Mouse (Mus musculus) limb, embryonic 10.5 days (tissue): ENCODE results near the gene Farp1. TPM values are rescaled to one million over a fixed set of nuclear protein-coding genes. Genes with fewer than 3 reads are reported as not detected.

Experiments used
- DNase-seq: peaks from one replicate; pipeline ENCODE4 v3.0.0-alpha.2; 2017; ENCODE audit warnings: low spot score
- H3K27ac ChIP-seq: fragments of 300-500 bp; sonication (generic); 2 replicates; pipeline ENCODE4 v1.5.1; 2016; ENCODE audit warnings: mild to moderate bottlenecking
- H3K27me3 ChIP-seq: fragments of 300-500 bp; sonication (generic); 2 replicates; pipeline ENCODE4 v1.6.1; 2016; ENCODE audit warnings: low read depth, mild to moderate bottlenecking; ENCODE audit not compliant: poor library complexity, severe bottlenecking
- H3K36me3 ChIP-seq: fragments of 300-500 bp; sonication (generic); 2 replicates; pipeline ENCODE4 v1.6.1; 2016; ENCODE audit warnings: mild to moderate bottlenecking, moderate library complexity
- H3K4me1 ChIP-seq: fragments of 300-500 bp; sonication (generic); 2 replicates; pipeline ENCODE4 v1.6.1; 2016
- H3K4me3 ChIP-seq: fragments of 300-500 bp; sonication (generic); 2 replicates; pipeline ENCODE4 v1.5.1; 2016; ENCODE audit warnings: mild to moderate bottlenecking, moderate library complexity
- H3K9me3 ChIP-seq: fragments of 300-500 bp; sonication (generic); replicated peaks from 2 replicates; pipeline ENCODE4 v1.6.1; 2016; ENCODE audit warnings: mild to moderate bottlenecking
- WGBS: fragments of 180-500 bp; shearing (Covaris S2); methylation state at CpG from one replicate; pipeline ENCODE4 v1.1.7; 2016; 5-methylcytosine and 5-hydroxymethylcytosine counted together
- polyA plus RNA-seq: library from polyadenylated mRNA; unstranded; fragments of >200 nt; fragmentation: Nextera tagmentation; extraction: Ambion mirVana; gene quantifications from 2 replicates; pipeline ENCODE4 v1.2.1, GENCODE M21; 2016

The Farp1 gene
- polyA plus RNA-seq, 1 experiment from 2014 or later: 53.2 TPM

DNA sequence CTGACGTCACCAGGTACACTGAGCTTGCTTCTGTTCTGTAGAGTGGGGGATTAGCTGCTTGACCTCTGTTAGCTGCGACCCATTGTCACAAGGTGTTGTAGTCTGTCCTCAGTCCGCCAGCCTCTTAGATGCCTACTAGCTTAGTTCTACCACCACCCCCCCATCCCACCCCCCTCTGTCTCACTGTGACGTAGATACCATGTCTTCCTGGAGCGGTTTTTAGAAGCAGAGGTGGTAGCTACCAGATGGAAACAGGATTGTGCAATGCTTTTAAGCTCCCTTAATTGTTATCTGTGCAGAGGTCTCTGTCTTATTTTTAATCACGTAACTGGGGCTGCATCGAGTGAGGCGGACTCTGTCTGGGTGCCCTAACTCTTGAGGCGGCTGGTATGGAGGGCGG is 219.9 kb downstream of the Farp1 start:
- Histone ChIP-seq H3K27ac (no peak overlapping the region), H3K4me1 (peaks cover 6% of the 10 kb centered on the region), H3K9me3 (no peaks in the 10 kb centered on the region), H3K4me3 (no peak overlapping the region), H3K27me3 (no peaks in the 10 kb centered on the region), H3K36me3 (peaks cover 87% of the 10 kb centered on the region)
- no peak for DNase-seq
- WGBS: 94% methylated on average over 10 of the region's 10 CpGs

DNA sequence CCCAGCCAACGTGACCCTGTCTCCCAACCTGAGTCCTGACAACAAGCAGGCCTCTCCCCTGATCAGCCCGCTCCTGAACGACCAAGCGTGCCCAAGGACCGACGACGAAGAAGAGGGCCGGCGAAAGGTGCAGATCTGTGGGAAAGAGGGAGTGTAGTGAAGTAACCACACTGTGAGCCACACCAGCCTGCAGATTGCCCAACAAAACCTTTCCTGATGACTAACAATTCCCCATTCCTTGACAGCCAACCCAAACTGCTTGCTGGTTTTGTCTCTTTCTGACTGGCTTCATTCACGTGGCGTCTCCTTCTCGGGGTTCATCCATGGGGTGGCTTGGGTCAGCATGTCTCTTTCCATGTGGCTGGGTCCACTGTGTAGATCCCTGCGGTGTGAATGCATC is 220.5 kb downstream of the Farp1 start:
- WGBS: 88% methylated on average over 13 of the region's 13 CpGs
- Histone ChIP-seq H3K27me3 (no peaks in the 10 kb centered on the region), H3K9me3 (no peaks in the 10 kb centered on the region), H3K4me3 (no peak overlapping the region), H3K4me1 (peaks cover 6% of the 10 kb centered on the region), H3K27ac (no peak overlapping the region), H3K36me3 (peaks cover 86% of the 10 kb centered on the region)
- DNase-seq: no peak

DNA sequence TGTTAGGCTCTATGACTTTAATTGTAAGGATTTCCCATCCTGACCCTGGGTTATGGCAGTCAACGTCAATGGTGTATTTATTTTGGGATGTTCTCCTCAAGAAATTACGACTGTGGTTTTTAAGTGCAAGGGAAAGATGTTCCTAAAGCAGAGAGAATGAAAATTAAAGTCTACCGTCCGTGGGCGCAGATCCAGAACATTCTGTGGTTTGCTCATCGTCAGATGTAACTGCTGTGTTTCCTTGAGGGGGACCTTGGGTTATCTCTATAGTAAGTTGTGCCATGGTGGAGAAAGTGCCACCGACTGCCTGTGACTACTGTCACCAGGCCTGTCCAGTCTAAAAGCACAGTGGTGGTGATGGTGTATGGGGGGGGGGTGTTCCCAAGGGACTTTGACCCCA is 221.9 kb downstream of the Farp1 start:
- Histone ChIP-seq H3K4me3 (no peak overlapping the region), H3K36me3 (peaks cover 90% of the 10 kb centered on the region), H3K27me3 (no peaks in the 10 kb centered on the region), H3K9me3 (no peaks in the 10 kb centered on the region), H3K4me1 (peaks cover 6% of the 10 kb centered on the region), H3K27ac (no peak overlapping the region)
- no peak for DNase-seq
- WGBS: 97% methylated on average over 7 of the region's 7 CpGs

DNA sequence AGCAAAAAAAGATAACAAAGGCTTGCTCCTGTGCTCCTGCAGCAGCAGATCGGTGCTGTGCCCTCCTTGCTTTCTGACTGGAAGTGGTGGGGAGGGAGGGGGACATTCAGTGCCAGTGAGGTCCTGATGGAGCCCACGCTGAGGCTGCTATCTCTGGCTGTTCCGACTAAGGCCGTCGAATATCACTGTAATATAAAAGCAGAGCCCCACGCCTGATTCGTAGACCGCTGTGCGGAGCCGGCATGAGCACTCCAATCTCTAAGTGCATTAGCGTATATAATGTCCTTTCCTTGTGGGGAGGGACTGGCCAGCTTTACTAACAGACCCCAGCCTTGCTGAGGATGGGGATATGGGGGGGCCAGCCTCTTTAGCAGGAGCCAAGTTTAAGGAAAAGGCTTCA is 224.3 kb downstream of the Farp1 start:
- no peak overlapping the region for H3K4me3 ChIP-seq
- H3K9me3 ChIP-seq: no peaks in the 10 kb centered on the region
- no peak overlapping the region for H3K27ac ChIP-seq
- H3K36me3 ChIP-seq: peaks cover 94% of the 10 kb centered on the region
- H3K4me1 ChIP-seq: no peaks in the 10 kb centered on the region
- WGBS: 90% methylated on average over 11 of the region's 11 CpGs
- no peaks in the 10 kb centered on the region for H3K27me3 ChIP-seq
- DNase-seq: no peak

DNA sequence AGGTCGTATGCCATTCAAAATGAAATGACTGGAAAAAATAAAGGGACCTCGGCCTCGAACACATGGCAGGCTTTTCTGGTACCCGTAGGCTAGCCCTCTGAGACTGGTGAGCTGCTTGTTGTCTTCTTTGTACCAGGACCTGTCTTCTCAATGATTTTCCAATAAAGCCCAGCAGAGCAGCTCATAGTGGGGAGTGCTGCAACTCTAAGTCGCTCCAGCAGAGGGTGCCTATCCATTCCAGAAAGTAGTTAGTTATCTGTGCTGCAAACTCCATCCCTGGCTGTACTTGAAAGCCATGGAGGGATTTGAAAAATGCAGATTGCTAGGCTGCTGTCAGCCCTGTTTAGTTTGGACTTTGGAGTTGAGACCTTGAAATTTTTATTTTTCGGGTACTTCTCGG is 224.8 kb downstream of the Farp1 start:
- Histone ChIP-seq H3K4me1 (no peaks in the 10 kb centered on the region), H3K4me3 (no peak overlapping the region), H3K36me3 (peaks cover 94% of the 10 kb centered on the region), H3K9me3 (no peaks in the 10 kb centered on the region), H3K27ac (no peak overlapping the region), H3K27me3 (no peaks in the 10 kb centered on the region)
- peak; percentile 47 for DNase-seq
- 67% methylated on average over 7 of the region's 7 CpGs for WGBS

DNA sequence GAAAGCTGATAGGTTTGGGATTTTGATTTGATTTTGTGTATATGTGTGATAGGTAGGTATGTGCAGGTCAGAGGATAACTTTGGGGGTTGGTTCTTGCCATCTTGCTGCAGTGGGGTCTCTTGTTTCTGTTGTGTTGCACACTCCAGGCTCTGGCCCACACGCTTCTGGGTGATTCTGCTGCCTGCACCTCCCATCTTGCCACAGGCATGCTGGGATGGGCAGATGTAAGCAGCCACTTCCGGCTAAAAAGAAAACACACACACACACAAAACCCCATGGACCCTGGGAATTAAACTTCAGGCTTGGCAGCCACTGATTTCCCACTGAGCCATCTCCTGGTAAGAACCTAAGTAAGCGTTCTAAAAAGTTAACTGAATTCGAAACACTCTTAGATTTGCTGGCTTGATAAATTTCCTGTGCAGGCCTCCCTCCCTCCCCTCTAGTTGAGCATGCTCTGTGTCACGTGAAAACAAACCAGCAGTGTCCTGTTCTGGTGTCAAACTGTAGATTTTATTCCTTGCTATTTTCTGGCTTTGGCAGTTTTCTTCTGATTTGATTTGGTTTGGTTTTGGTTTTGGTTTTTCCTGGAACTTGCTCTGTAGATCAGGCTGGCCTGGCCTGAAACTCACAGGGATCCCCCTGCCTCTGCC is 226.4 kb downstream of the Farp1 start:
- H3K4me1 ChIP-seq: no peaks in the 10 kb centered on the region
- 93% methylated on average over 5 of the region's 5 CpGs for WGBS
- peaks cover 95% of the 10 kb centered on the region for H3K36me3 ChIP-seq
- H3K9me3 ChIP-seq: no peaks in the 10 kb centered on the region
- no peak overlapping the region for H3K4me3 ChIP-seq
- H3K27me3 ChIP-seq: no peaks in the 10 kb centered on the region
- no peak overlapping the region for H3K27ac ChIP-seq
- no peak for DNase-seq

DNA sequence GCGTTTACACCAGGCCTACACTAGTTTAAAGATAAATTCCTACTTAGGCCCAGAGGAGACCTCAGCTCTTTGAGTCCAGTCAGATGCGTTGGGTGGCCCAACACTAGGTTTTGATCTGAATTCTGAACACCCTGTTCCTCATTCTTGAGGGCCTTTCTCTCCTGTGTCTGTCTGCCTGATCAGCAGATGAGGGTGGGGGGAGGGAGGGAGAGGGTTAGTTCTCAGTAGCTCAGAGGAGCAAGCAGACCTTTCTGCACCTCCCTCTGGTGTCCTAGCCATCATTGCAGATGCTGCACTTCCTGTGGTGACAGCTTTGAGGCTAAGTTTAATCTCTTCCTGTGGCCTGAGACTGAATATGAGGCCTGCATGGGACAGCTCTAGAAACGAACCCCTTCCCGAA is 227.6 kb downstream of the Farp1 start:
- peaks cover 95% of the 10 kb centered on the region for H3K36me3 ChIP-seq
- H3K4me1 ChIP-seq: no peaks in the 10 kb centered on the region
- no peak overlapping the region for H3K4me3 ChIP-seq
- WGBS: 80% methylated on average over 4 of the region's 4 CpGs
- no peak for DNase-seq
- H3K27me3 ChIP-seq: no peaks in the 10 kb centered on the region
- H3K9me3 ChIP-seq: no peaks in the 10 kb centered on the region
- no peak overlapping the region for H3K27ac ChIP-seq

DNA sequence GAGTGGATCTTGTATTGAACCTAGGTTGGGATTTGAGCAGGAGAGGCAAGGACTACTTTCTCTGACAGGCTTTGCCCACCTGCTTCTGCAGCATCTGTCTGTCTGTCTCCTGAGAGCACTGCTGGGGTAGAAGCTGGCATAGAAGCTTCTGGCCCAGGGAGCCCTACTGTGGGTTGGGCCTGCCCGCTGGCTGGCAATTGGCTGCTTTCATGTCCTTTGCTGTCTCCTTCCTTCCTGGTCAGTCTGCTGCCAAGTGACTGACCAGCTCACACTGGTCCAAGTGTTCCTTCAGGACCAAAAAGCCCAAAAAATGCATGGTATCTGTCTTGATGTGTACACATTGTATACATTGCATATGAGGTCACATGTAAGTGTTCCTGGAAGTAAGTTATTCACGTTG is 228.9 kb downstream of the Farp1 start:
- no peak for DNase-seq
- no peaks in the 10 kb centered on the region for H3K4me1 ChIP-seq
- no peaks in the 10 kb centered on the region for H3K9me3 ChIP-seq
- no peak overlapping the region for H3K4me3 ChIP-seq
- 85% methylated on average over 2 of the region's 2 CpGs for WGBS
- no peak overlapping the region for H3K27ac ChIP-seq
- H3K27me3 ChIP-seq: no peaks in the 10 kb centered on the region
- H3K36me3 ChIP-seq: peaks cover 96% of the 10 kb centered on the region

DNA sequence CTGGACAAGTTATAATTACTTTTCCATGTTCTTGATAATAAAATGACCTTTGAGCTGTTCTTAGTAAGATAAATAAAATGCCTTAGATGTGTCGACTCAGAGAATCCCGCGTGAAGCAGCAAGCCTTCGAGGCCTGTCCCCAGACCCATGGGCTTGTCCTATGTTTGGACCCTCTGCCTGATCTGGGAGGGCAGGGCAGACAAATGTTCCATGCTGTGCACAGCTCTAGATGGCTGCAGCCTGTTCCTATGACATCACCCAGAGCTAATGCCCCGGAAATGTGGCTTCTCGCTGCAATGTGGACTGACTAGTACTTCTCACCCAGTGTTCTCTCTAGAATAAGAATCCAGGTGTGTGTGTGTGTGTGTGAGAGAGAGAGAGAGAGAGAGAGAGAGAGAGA is 229.5 kb downstream of the Farp1 start:
- Histone ChIP-seq H3K27me3 (no peaks in the 10 kb centered on the region), H3K27ac (no peak overlapping the region), H3K4me3 (no peak overlapping the region), H3K4me1 (no peaks in the 10 kb centered on the region), H3K36me3 (peaks cover 97% of the 10 kb centered on the region), H3K9me3 (no peaks in the 10 kb centered on the region)
- 92% methylated on average over 6 of the region's 6 CpGs for WGBS
- no peak for DNase-seq

DNA sequence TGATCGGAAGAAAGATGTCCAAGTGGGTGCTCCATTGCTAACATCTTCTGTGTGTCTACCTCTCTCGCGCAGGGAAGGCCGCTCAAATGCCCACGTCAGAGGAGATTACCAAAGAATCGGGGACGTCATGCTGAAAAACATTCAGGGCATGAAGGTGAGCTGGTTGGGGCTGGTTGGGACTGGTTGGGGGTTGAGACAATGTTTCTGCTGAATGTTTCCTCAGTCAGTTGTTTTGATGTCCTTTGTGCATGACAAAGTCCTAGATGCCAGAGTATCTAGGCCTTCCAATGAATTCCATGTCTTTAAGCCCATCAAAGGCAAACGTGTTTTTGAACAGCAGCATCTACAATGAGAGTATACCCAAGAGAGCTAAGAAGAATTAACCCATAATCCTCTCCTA is 232.8 kb downstream of the Farp1 start:
- 94% methylated on average over 8 of the region's 8 CpGs for WGBS
- H3K36me3 ChIP-seq: peaks cover 100% of the 10 kb centered on the region

DNA sequence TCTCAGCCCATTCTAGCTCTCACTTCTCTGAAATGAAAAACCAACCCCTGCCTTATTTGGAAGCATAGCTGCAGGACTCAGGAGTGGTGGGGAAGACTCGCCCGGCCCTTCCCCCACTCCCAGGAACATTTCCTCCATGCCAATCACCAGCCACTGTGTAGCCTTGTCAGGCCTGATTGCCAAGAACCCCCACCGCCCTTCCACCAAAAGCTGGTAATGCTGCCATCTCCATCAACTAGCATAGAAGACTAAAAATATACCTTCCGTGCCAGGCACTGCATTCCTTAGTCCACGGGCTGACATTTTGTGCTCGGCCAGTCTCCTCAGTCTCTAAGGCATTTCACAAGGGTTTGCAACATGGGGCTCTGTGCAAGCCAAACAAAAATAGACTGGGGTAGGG is 235.5 kb downstream of the Farp1 start:
- no peak for DNase-seq
- H3K4me1 ChIP-seq: no peaks in the 10 kb centered on the region
- no peak overlapping the region for H3K4me3 ChIP-seq
- peaks cover 100% of the 10 kb centered on the region for H3K36me3 ChIP-seq
- WGBS: 90% methylated on average over 6 of the region's 6 CpGs
- H3K27me3 ChIP-seq: no peaks in the 10 kb centered on the region
- no peaks in the 10 kb centered on the region for H3K9me3 ChIP-seq
- H3K27ac ChIP-seq: no peak overlapping the region

More for the DNA sequence above, 232.8 kb downstream of the Farp1 start:
- H3K4me1 ChIP-seq: no peaks in the 10 kb centered on the region
- H3K4me3 ChIP-seq: no peak overlapping the region
- no peaks in the 10 kb centered on the region for H3K27me3 ChIP-seq
- no peak for DNase-seq
- no peak overlapping the region for H3K27ac ChIP-seq
- no peaks in the 10 kb centered on the region for H3K9me3 ChIP-seq

DNA sequence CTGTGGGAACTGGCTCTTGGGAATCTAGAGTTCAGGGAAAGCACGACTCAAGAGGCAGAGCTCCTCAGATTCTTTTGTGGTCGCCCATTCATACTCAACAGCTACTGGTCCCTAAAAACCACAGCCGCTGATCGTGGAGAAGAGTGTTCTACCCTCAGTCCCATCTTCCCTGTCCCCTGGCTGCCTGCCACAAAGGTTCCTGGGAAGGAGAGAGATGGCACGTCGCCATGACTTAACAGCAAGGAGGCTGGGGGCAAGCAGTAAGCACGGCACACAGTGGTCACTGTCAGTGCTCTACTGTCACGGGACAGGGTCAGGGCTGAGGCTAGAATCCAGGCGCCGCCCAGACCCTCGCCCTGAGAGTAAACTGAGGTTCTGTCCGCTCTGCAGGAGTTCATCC is 240.0 kb downstream of the Farp1 start:
- Histone ChIP-seq H3K4me3 (no peak overlapping the region), H3K27ac (no peak overlapping the region), H3K4me1 (no peaks in the 10 kb centered on the region), H3K9me3 (no peaks in the 10 kb centered on the region), H3K27me3 (no peaks in the 10 kb centered on the region), H3K36me3 (peaks cover 100% of the 10 kb centered on the region)
- 94% methylated on average over 12 of the region's 12 CpGs for WGBS
- no peak for DNase-seq

DNA sequence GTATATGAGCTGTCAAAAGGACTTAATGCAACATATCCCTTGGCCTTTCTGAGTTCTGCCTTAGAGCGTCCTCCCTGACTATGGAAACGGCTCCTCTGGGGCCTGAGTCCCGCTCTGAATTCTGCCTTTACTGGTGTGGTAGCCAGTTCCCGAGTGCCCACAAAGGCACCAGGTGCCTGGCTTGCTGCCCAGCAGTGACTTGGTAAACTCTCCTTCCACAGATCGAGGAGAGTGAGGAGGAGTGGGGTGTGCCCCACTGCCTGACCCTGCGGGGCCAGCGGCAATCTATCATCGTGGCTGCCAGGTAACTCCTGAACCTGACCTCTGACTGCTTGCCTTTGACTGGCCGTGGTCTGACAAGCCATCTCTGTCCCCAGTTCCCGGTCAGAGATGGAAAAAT is 241.0 kb downstream of the Farp1 start:
- H3K27me3 ChIP-seq: no peaks in the 10 kb centered on the region
- WGBS: 90% methylated on average over 10 of the region's 10 CpGs
- H3K4me3 ChIP-seq: no peak overlapping the region
- no peaks in the 10 kb centered on the region for H3K9me3 ChIP-seq
- H3K27ac ChIP-seq: no peak overlapping the region
- no peak for DNase-seq
- no peaks in the 10 kb centered on the region for H3K4me1 ChIP-seq
- H3K36me3 ChIP-seq: peaks cover 100% of the 10 kb centered on the region

DNA sequence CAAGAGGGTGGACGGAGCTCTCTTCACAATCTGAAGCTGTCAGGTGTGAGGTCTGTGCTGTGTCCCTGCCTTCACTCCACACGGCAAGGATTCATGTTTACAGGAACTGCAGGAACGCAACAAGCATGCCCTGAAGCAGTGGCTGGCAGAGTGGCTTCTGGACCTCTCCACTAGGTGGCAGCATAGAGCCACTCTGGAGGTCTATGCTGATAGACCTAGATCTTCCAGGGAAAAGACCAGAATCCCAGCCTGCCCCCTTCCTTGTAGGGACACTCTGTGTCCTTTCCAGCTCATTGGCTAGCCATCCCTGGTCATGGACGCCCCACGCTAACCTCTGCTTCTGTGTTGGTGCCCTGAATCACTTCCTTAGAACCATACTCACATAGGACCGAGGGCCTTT is 244.1 kb downstream of the Farp1 start:
- 29% methylated on average over 6 of the region's 6 CpGs for WGBS
- Histone ChIP-seq H3K27ac (no peak overlapping the region), H3K27me3 (no peaks in the 10 kb centered on the region), H3K9me3 (no peaks in the 10 kb centered on the region), H3K4me3 (no peak overlapping the region), H3K36me3 (peaks cover 100% of the 10 kb centered on the region), H3K4me1 (no peaks in the 10 kb centered on the region)
- peak; percentile 90 for DNase-seq
